Mouse (Mus musculus) lung, adult 2 months (tissue): ENCODE results near the gene Znhit1.

ENCODE experiments used
- CTCF ChIP-seq: fragments of 200-500 bp; IDR thresholded peaks from 2 replicates; pipeline ENCODE4 v1.5.1; 2011; ENCODE audit warnings: mild to moderate bottlenecking, low read length, control low read depth; ENCODE audit not compliant: insufficient read depth
- POLR2A ChIP-seq: fragments of 200-500 bp; IDR thresholded peaks from 2 replicates; pipeline ENCODE4 v1.6.1; 2011; ENCODE audit warnings: low read depth, mild to moderate bottlenecking, control low read depth, low read length, borderline replicate concordance; ENCODE audit errors: extremely low read depth

DNA sequence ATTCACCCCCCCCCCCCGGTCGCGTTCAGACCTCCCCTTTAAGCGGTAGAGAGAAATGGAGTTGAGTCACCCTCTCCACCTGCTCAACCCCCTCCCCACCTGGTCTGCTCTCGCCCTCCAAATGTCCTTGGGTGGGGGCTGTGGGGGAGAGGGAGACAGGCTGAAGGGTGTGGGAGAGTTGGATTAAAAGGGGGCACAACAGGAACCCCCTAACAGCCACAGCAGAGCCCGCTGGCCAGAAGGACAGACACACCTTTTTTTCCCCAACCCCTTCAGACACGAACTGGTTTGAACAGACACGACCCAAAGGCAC lies 41.4 kb upstream of the Znhit1 start:
- TF ChIP-seq CTCF (no peak), POLR2A (no peak)
